Mouse (Mus musculus) urinary bladder, postnatal 25 days (tissue): ENCODE measurements around the gene Thrap3.

Experiments used
- DNase-seq: peaks from one replicate; pipeline ENCODE4 v3.0.0; 2022; ENCODE audit warnings: low spot score

The Thrap3 gene

DNA sequence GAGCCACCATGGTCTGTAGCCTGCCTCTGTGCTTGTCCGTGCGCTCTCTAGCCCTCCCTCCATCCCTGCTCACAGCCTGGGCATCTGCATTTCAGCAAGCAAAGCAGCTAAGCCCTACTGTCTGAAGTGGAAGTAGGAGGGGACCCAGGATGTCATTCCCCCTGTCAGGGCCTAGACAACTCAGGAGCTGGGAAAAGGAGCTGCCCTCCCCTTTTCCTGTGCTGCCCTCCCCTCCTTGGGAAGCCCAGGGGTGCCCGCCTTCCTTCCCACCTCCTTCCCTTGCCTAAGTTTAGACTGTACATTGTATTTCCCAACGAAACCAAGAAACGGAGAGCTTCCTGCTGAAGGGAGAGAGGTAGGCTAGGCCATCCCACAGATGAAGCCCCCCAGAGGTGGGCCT lies 61.5 kb downstream of the Thrap3 start:
- DNase-seq = no peak

DNA sequence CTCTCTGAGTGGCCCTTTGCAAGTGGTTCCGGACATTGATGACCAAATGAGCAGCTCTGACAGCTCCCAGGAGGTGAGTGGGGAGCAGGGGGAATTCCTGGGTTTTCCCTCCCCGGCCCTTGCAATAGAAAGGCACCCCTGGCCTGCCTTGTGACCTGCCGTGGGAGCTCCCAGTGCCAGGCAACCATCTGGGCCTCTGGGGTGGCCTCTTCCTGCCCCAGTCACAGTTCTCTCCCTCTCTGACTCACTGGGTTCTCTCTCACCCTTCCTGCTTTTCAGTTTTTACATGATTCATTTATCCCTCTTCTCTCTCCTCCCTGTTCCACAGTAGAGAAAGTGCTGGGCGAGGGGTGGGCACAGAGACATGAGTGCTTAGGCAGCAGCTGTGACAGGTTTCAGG lies 64.8 kb downstream of the Thrap3 start:
- no peak for DNase-seq

DNA sequence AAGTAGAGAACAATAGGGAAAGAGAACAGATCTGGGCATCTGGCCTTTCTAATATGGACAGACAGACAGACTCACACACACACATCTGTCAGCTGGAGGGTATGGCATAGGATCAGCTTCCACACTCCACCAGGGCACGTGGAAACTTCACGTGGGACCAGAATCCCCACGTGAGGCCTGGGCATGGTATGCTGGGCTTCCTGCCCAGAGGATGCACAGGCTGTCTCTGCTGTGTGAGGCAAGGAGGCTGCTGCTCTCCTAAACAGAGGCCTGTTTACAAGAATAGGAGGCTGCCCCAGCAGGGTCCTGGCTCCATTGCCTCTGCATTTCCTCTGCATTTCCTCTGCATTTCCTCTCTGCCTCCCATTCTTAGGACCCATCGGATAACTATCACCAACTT lies 67.9 kb downstream of the Thrap3 start:
- no peak for DNase-seq

- no peak for DNase-seq
Observed at GRCm38 (mm10) chr4:126134236-126134635, 68.3 kb downstream of the Thrap3 start.

- no peak for DNase-seq
Observed at GRCm38 (mm10) chr4:126132636-126133264, 69.8 kb downstream of the Thrap3 start.

DNA sequence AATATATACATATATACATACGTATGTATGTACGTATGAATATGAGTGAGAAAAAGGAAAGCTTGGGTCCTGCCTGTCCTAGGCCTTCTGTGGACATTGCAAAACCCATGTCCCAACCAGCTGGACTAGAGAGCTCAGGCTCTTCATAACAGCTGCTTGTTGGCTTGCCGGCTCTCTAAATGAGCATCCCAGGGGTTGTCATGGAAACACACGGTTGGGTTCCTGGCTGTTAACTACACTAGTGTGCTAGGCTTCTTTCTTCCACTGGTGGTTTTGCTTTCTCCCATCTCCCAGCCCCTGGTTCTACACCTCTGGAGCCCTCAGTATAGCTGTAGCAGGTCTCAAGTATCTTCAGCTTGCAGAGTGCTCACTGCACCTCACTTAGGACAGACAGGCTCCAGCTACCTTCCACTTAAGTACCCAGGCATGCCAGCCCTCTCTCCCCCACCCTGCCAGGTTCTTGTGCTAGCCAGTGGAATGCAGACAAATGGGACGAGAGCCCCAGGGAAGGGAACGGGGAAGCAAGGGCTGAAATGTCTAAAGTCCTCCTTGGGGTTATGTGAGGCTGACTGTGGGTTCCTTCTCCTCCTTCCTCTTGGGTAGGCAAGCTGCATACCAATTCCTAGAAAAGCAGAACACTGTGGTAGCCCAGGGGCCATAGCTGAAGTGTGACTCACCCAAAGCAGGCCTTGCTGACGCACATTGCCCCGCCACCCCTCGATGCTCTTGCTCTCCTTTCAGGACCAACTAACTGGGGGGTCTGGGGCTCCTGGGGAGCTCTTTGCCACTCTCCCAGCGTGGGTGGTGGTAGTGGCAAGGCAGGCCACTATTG lies 71.1 kb downstream of the Thrap3 start:
- peak; percentile 29 for DNase-seq

DNA sequence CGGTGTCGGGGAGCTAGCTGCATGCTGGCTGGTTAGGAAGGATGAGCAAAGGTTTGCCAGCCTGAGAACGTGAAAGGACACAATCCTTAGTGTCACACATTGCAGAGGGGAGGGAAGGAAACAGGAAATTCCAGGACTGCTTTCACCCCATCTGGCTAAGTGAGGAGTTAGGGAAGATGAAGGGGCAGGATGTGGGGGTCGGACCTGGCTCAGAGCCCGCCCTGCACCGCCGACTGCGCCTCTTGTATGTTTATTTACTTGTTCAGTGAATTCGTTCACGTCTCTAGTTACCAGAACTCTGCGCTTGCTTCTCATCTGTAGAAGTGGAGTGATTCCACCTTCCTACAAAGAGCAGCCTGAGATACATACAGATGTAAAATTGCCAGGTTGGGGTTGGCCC lies 72.1 kb downstream of the Thrap3 start:
- DNase-seq = no peak

DNA sequence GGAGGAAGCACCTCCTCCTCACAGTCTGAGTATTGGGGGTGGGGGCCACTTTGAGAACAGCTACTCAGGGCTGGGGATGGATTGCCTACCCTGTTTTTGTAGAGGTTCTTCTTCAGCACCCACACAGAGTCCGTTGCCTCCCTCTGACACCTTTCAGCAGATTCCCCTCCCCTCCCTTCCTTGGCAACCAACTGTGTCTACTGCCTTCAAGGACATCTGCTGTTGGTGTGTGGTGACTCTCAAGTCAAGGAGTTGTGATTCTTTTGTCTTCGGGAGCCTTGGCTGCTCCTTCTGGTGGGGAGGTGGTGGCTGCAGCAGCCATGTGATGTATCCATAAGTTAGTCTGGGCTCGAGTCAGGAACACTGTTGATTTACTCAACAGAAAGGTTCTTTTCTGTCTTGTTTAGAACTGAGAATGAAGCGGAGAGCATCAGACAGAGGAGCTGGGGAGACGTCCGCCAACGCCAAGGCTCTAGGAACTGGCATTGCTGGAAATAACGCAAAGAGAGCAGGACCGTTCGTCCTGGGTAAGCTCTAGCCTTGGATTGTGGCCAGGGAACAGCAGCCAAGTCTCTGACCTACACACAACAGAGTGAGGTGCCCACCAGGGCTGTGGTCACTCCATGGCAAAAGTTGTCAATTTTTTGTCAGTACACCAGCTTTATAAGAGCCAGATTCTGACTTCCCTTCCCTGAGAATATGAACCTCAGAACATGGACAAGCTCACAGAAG lies 79.1 kb downstream of the Thrap3 start:
- DNase-seq = no peak

GRCm38 (mm10) chr4:126120506-126120905 lies 82.1 kb downstream of the Thrap3 start:
- DNase-seq = no peak

- DNase-seq = no peak
Observed at GRCm38 (mm10) chr4:126120052-126120451, 82.5 kb downstream of the Thrap3 start.

DNA sequence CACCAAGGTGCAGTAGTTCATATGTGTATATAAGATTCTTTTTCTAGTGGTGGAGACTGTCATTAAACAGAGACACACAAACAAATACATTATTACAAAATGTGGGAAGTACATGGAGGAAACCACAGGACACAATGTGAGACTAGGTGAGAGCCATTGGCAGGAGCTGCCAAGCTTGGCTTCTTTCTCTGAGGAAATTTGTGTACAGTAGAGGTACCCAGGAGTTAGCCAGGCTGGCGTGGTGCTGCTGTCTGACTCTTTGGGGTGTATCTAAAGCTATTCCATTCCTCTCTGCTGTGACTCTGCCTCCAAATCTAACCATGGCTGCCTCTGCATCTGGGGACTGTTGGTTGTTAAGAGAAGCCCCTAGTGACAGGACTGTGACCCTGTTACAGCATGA lies 83.5 kb downstream of the Thrap3 start:
- DNase-seq = no peak

DNA sequence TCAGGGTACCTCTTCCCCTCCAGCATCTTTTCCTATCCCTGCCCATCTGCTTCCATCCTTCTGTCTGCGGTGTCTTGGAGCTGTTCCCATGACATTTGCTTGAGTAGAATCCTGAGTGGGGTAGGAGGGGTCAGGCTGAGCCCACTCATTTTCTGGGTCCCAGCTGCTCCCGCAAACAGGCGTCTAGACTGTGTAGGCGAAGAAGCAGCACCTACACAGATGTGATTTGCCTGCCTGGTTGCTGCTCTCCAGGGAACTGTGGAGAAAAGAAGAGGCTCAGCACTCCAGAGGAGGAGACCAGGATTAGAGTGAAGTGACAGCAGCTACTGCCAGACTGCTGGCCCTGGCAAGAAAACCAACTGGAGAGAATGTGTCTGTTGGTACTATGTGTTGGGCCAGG lies 83.9 kb downstream of the Thrap3 start:
- DNase-seq = no peak

DNA sequence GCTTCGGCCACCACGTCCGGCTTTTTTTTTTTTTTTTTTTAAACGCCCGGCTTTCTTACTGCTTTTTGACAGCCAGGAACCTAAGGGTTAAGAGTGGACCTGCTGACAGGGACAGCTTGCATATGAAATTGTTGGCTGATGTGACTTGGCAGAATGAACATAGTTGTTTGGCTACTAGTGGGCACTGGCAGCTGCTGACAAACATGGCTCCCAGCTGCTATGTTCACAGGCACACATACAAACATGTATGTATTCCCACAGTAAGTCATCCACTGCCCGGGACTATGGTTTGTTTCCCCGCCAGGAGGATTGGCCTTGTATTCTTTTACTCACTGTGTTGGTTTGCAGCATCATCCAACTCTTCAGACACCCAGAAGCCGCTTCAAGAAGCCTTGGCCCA lies 85.4 kb downstream of the Thrap3 start:
- no peak for DNase-seq

DNA sequence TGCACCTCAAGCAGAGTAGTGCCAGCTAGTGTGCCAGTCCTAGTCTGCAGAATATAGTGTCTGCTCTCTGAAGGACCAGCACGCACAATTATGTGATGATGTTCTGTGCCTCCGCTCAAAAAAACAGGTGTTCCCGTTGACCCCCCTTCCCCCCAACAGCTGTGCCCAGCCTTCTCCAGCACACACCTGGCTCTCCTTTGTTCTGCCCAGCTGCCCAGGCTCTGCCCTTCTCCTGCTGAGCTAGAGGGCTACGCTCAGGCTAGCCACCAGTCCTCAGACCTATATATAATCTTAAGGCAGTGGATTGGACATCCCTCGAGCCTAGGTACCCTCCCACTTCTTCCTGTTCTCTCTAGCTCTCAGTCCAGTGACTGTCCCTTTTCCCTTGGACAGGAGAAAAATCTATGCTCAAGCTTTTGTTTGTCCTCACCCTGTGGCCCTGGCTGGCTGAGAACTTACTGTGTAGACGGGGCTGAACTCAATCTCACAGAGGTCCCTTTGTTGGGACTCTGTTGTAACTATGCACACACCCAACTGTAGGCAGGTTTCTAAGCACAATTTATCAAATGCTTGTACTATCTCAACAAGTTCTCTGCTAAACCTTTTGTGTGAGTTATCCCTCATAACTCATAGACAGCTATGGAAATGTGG lies 86.6 kb downstream of the Thrap3 start:
- no peak for DNase-seq

GRCm38 (mm10) chr4:126115411-126115810 lies 87.1 kb downstream of the Thrap3 start:
- DNase-seq = no peak
